Mouse (Mus musculus) stomach, embryonic 14.5 days (tissue): Measurements from ENCODE around the gene Prkcb. TPM values are rescaled to one million over a fixed set of nuclear protein-coding genes. Genes with fewer than 3 reads are reported as not detected.

ENCODE experiments used
- ATAC-seq: fragments of 200-750 bp; cut with Nextera tagmentation; 2 replicates; pipeline ENCODE4 v1.8.0; 2017; ENCODE audit warnings: low read depth, moderate TSS enrichment; ENCODE audit not compliant: insufficient number of reproducible peaks, insufficient read depth, low FRiP score
- H3K27ac ChIP-seq: fragments of 300-500 bp; sonication (generic); 2 replicates; pipeline ENCODE4 v1.5.1; 2014; ENCODE audit warnings: mild to moderate bottlenecking, low read length, moderate library complexity, mixed read lengths
- H3K27me3 ChIP-seq: fragments of 300-500 bp; sonication (generic); 2 replicates; pipeline ENCODE4 v1.6.1; 2014; ENCODE audit warnings: low read length, control low read depth, mixed read lengths; ENCODE audit not compliant: control insufficient read depth, insufficient read depth
- H3K36me3 ChIP-seq: fragments of 300-500 bp; sonication (generic); 2 replicates; pipeline ENCODE4 v1.6.1; 2014; ENCODE audit warnings: mild to moderate bottlenecking, control low read depth, low read length, moderate library complexity, mixed read lengths; ENCODE audit not compliant: control insufficient read depth, insufficient read depth
- H3K4me1 ChIP-seq: fragments of 300-500 bp; sonication (generic); 2 replicates; pipeline ENCODE4 v1.6.1; 2014; ENCODE audit warnings: low read length, control low read depth, mixed read lengths; ENCODE audit not compliant: control insufficient read depth, insufficient read depth
- H3K4me2 ChIP-seq: fragments of 300-500 bp; sonication (generic); replicated peaks from 2 replicates; pipeline ENCODE4 v1.6.1; 2014; ENCODE audit warnings: low read depth, low read length, control low read depth
- H3K4me3 ChIP-seq: fragments of 300-500 bp; sonication (generic); 2 replicates; pipeline ENCODE4 v1.5.1; 2014; ENCODE audit warnings: low read depth, low read length, control low read depth
- H3K9ac ChIP-seq: fragments of 300-500 bp; sonication (generic); replicated peaks from 2 replicates; pipeline ENCODE4 v1.6.1; 2014; ENCODE audit warnings: low read depth, mild to moderate bottlenecking, control low read depth, low read length, moderate library complexity, mixed read lengths
- H3K9me3 ChIP-seq: fragments of 300-500 bp; sonication (generic); 2 replicates; pipeline ENCODE4 v1.6.1; 2016; ENCODE audit warnings: low read depth, low read length, control low read depth; ENCODE audit not compliant: control insufficient read depth
- WGBS: fragments of 180-500 bp; shearing (Covaris S2); extraction: QIAGEN DNeasy Blood & Tissue Kit; methylation state at CpG from one replicate; pipeline ENCODE4 v1.1.7; 2014; 5-methylcytosine and 5-hydroxymethylcytosine counted together
- polyA plus RNA-seq: library from polyadenylated mRNA; unstranded; fragments of >200 nt; fragmentation: Nextera tagmentation; extraction: Ambion mirVana; gene quantifications from 2 replicates; pipeline ENCODE4 v1.2.1, GENCODE M21; 2014

Gene Prkcb
- polyA plus RNA-seq, 1 experiment from 2014 or later = 18.4 TPM

DNA sequence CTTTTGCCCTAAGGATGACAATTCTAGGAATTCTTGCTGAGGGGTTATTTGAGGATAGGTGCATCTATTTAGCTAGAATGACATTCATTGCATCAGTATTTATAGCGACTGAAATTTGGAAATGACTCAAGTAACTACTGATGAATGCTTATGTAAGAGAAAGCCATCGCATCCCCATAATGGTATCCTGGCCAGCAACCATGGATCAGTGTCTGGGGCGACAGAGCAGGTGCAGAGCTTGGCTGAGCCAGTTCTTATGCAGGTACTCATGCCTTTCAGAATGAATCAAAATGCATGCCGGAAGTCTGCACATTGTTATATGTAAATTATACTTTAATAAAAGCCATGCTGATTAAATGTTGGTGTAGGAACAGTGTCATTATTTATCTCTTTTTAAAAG lies 143.8 kb downstream of the Prkcb start:
- H3K4me3 ChIP-seq = no peak overlapping the region
- no peak overlapping the region for H3K27ac ChIP-seq
- no peaks in the 10 kb centered on the region for H3K36me3 ChIP-seq
- H3K9ac ChIP-seq = no peak overlapping the region
- no peaks in the 10 kb centered on the region for H3K9me3 ChIP-seq
- H3K27me3 ChIP-seq = no peaks in the 10 kb centered on the region
- ATAC-seq = no peak
- WGBS = 83% methylated on average over 4 of the region's 4 CpGs
- H3K4me1 ChIP-seq = no peaks in the 10 kb centered on the region
- no peak overlapping the region for H3K4me2 ChIP-seq

DNA sequence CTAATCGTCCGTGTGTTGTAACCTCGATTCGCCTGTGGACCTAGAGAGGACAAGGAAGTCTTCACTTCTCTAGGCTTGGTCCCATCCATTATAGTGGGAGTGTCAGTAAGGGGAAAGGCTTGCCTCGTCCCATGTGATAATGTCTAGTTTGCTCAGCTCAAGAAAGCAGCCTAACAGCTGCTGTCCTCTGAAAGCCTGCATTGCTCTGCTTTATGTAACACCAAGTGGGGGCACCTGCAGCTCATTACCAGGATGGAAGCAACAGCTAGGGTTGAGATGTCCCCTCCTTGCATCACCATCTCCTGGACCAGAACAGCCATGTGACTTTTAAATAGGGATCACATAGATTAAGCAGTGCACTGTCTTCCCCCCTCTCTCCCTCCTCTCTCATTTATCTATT lies 144.8 kb downstream of the Prkcb start:
- Histone ChIP-seq H3K4me1 (no peaks in the 10 kb centered on the region), H3K9ac (no peak overlapping the region), H3K36me3 (no peaks in the 10 kb centered on the region), H3K27ac (no peak overlapping the region), H3K4me3 (no peak overlapping the region), H3K27me3 (no peaks in the 10 kb centered on the region), H3K9me3 (no peaks in the 10 kb centered on the region), H3K4me2 (no peak overlapping the region)
- no peak for ATAC-seq
- 75% methylated on average over 5 of the region's 5 CpGs for WGBS

DNA sequence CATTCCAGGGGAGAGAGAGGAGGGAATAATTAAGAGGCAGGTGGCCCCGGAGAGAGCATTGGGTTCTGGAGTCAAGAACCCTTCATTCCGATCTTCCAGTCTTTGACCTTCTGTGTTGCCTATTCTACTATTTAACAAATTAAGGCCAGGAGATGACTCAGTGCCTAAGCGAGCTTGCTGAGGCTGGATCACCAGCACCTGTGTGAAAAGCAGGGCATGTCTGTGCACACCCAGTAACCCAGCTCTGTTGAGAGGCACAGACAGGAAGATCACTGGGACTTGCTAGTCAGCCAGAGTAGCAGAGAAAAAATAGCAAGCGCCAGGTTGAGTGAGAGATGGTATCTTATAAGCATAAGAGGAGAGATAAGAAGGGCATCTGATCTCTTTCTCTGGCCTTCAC lies 146.4 kb downstream of the Prkcb start:
- ATAC-seq = no peak
- H3K36me3 ChIP-seq = no peaks in the 10 kb centered on the region
- WGBS = 63% methylated on average over 4 of the region's 4 CpGs

DNA sequence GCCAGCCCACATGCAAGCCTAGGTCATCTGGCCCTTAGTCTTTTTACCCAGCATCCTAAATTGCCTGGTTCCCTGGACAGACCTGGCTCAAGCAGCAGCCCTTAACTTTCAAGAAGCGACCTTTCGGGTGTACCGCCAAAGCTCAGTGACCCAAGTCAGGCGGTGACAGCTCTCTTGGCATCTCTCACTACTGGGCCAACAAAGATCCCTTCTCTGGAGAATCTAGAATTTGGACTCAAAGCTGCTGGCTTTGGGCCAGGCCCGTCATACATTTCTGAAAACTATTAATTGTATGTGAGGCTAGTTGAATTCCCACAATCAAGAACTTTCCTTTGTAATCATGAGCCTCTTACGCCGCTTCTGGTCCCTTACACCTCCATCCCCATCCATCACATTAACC lies 147.0 kb downstream of the Prkcb start:
- no peak for ATAC-seq
- Histone ChIP-seq H3K9me3 (no peaks in the 10 kb centered on the region), H3K9ac (no peak overlapping the region), H3K4me1 (no peaks in the 10 kb centered on the region), H3K27me3 (no peaks in the 10 kb centered on the region), H3K27ac (no peak overlapping the region), H3K36me3 (no peaks in the 10 kb centered on the region), H3K4me3 (no peak overlapping the region), H3K4me2 (no peak overlapping the region)
- 91% methylated on average over 7 of the region's 7 CpGs for WGBS

More for the DNA sequence above, 146.4 kb downstream of the Prkcb start:
- no peak overlapping the region for H3K27ac ChIP-seq
- H3K4me2 ChIP-seq = no peak overlapping the region
- H3K4me3 ChIP-seq = no peak overlapping the region
- no peaks in the 10 kb centered on the region for H3K27me3 ChIP-seq
- H3K4me1 ChIP-seq = no peaks in the 10 kb centered on the region
- H3K9ac ChIP-seq = no peak overlapping the region
- no peaks in the 10 kb centered on the region for H3K9me3 ChIP-seq

DNA sequence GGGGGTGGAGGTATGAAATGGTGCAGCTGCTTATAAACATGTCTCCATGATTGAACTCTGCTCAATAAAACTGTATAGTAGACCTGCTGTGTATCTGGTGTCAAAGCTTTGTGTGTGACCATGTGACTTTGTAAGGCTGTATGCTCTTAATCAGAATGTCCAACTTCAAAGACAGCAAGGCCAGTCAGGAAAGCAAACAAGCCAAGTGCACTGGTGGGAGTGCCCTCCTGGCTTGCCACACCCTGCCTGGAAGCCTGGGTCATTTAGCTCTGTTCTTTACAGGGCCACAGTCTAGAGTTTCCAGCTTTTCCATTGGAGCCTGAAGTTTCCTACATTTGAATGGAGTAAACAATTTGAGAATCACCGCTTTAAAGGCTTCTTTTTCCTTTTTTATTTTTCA lies 148.8 kb downstream of the Prkcb start:
- no peaks in the 10 kb centered on the region for H3K36me3 ChIP-seq
- H3K9me3 ChIP-seq = no peaks in the 10 kb centered on the region
- H3K4me3 ChIP-seq = no peak overlapping the region
- ATAC-seq = peak; percentile 72
- WGBS = 59% methylated on average over 1 of the region's 1 CpGs
- H3K4me1 ChIP-seq = no peaks in the 10 kb centered on the region
- H3K27ac ChIP-seq = no peak overlapping the region
- no peak overlapping the region for H3K9ac ChIP-seq
- no peaks in the 10 kb centered on the region for H3K27me3 ChIP-seq
- no peak overlapping the region for H3K4me2 ChIP-seq

DNA sequence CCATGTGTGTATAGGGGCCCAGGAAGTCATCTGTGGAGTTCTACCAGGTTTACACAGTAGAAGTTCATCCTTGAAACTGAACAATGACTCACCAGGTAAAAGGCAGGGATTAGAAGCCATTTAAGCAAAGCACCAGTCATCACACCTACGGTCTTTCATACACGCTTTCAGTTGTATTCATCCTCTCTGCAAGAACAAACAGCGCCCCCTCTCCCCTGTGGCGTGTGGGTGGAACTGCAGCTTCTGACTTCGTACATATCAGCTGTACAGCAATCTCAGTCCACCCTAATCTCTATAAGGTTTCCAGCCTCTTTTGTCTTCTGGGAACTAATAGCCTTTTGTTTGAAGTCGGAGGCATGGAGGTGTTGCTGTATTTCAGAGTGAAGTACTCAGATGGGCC lies 156.5 kb downstream of the Prkcb start:
- Histone ChIP-seq H3K9ac (no peak overlapping the region), H3K27me3 (no peaks in the 10 kb centered on the region), H3K4me3 (no peak overlapping the region), H3K4me2 (no peak overlapping the region), H3K4me1 (no peaks in the 10 kb centered on the region), H3K36me3 (no peaks in the 10 kb centered on the region), H3K27ac (no peak overlapping the region), H3K9me3 (no peaks in the 10 kb centered on the region)
- 58% methylated on average over 6 of the region's 6 CpGs for WGBS
- ATAC-seq = no peak

DNA sequence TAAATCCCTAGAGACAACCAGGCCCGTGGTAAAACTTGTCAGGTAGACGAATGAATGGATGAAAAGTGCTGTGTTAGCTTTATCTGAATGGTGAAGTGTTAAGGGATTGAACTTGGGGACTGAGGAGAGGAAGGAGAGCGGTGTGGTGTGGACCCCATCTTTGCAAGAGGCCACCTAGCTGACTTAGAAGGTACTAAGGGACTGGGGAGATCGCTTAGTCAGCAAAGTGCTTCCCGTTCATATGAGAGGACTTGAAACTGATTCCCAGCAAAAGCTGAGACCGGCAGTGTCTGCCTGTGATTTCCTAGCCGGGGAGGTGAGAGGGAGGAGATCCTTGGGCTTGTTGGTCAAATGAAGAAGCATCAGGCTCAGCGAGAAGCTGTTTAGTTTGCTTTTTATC lies 164.1 kb downstream of the Prkcb start:
- Histone ChIP-seq H3K4me3 (no peak overlapping the region), H3K27me3 (no peaks in the 10 kb centered on the region), H3K9me3 (no peaks in the 10 kb centered on the region), H3K36me3 (no peaks in the 10 kb centered on the region), H3K27ac (no peak overlapping the region), H3K9ac (no peak overlapping the region), H3K4me2 (no peak overlapping the region), H3K4me1 (no peaks in the 10 kb centered on the region)
- 72% methylated on average over 8 of the region's 8 CpGs for WGBS
- no peak for ATAC-seq

DNA sequence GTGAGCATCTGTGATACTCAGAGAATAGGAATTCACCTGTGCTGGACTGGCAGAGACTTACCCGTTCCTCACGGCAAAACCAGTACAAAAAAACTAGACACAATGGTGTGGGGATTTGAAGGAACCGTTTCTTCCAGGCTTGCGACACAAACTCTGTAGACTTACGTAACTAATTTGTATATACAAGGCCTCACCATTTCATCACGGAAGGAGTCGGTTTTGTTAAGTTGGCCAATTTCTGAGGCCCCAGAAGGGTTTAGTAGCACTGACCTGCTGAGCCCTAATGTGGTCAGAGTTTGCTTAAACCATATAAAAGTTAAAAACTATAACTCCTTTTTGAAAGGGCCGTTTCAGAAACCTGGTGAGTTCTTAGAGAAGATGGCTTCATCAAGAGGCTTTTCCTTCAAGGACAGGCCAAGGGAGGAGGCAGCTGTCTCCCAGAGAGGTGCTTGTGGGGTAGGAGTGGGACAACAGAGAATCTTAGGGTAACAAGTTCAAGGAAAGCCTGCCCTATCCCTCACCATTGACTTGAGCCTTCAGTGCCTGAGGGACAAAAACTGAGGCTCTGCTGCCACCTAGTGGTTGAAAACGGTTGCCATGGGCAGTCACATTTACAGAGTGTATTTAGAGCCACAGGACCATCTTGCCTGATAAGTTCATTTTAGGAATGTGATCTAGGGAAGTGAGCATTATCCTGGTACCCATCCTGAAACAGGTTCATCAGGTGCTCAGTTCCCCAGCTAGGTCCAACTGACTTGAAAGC lies 170.8 kb downstream of the Prkcb start:
- Histone ChIP-seq H3K4me2 (no peak overlapping the region), H3K27me3 (no peaks in the 10 kb centered on the region), H3K9ac (no peak overlapping the region), H3K9me3 (no peaks in the 10 kb centered on the region), H3K36me3 (no peaks in the 10 kb centered on the region), H3K4me1 (no peaks in the 10 kb centered on the region), H3K27ac (no peak overlapping the region), H3K4me3 (no peak overlapping the region)
- no peak for ATAC-seq
- WGBS = 68% methylated on average over 9 of the region's 9 CpGs

DNA sequence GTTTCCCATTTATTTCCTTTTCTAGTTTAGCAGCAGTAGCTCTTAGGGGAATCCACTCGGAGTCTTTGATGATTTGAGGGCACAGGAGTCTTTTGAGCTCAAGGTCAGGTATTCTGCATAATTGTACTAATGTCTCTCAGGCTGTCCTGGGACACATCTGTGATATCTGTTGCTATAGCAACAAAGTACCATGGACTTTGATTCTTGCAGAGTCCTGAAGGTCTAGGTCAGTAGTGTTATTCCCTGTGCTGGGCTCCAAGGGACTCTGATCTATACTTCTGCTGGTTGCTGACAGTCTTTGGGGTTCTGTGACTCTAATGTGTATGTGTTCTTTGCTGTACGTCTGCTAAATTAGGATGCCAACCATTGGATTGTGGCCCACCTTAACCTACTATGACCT lies 171.5 kb downstream of the Prkcb start:
- Histone ChIP-seq H3K9me3 (no peaks in the 10 kb centered on the region), H3K36me3 (no peaks in the 10 kb centered on the region), H3K4me2 (no peak overlapping the region), H3K9ac (no peak overlapping the region), H3K27ac (no peak overlapping the region), H3K27me3 (no peaks in the 10 kb centered on the region), H3K4me3 (no peak overlapping the region), H3K4me1 (no peaks in the 10 kb centered on the region)
- ATAC-seq = no peak
- WGBS = 48% methylated on average over 2 of the region's 2 CpGs
